Mouse (Mus musculus) myocyte (in vitro differentiated cells): ENCODE data around the gene Gcn1l1.

Experiments used
- E2F4 ChIP-seq: IDR thresholded peaks from one replicate; pipeline ENCODE4 v1.6.1; 2011; ENCODE audit warnings: mild to moderate bottlenecking, control low read depth, moderate library complexity; ENCODE audit not compliant: insufficient read depth
- POLR2A ChIP-seq: IDR thresholded peaks from one replicate; pipeline ENCODE4 v1.6.1; 2011; ENCODE audit warnings: low read depth, mild to moderate bottlenecking, control low read depth, moderate library complexity; ENCODE audit not compliant: insufficient read length
- POLR2AphosphoS2 ChIP-seq: IDR thresholded peaks from one replicate; pipeline ENCODE4 v1.6.1; 2011; ENCODE audit warnings: low read depth, control low read depth; ENCODE audit not compliant: insufficient read length
- REST ChIP-seq: IDR thresholded peaks from one replicate; pipeline ENCODE4 v1.6.1; 2011; ENCODE audit warnings: mild to moderate bottlenecking, control low read depth, moderate library complexity; ENCODE audit not compliant: insufficient read depth, insufficient read length
- SRF ChIP-seq: IDR thresholded peaks from one replicate; pipeline ENCODE4 v1.6.1; 2011; ENCODE audit warnings: low read depth; ENCODE audit not compliant: control insufficient read depth, insufficient read length
- TCF12 ChIP-seq: IDR thresholded peaks from one replicate; pipeline ENCODE4 v1.6.1; 2011; ENCODE audit warnings: mild to moderate bottlenecking, control low read depth; ENCODE audit not compliant: poor library complexity, insufficient read depth, severe bottlenecking

DNA sequence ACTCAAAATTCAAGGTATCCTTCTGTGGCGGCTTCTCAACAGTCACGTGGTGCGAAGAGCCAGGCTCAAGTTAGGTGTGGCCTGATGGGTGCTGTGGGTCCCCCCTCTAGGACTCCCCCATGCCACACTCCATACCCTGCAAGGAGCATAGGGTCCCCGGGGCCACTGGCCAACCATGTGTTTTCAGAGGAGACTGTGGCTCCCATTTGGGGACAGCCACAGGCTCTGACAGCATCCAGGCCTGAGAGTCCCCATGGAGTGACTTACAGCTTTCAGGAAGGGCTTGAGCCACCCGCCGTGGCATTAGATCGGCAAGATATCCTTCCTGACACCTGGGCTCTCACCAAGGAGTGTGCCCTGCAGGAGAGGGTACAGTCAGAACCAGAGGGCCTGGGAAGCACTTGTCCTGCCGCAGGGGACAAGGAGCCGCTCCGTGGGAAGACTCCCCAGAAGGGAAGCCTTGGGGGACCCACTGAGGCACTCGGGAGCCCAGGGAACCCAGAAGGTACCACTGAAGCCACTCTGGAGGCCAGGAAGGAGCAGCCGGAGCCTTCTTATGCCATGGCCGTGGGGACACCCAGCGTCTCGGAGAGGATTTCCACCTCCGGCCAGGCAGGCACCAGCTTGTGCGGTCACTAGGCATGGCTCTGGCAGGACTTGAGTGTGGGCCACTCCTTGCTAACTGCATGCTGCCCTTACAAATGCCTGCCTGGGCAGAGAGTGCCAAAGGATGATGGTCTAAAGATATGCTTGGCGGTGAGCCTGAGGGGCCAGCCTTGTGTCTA, 16.4 kb upstream of the Gcn1l1 start:
- TF ChIP-seq TCF12 (no peak), POLR2A (no peak), POLR2AphosphoS2 (no peak), REST (no peak), SRF (no peak), E2F4 (no peak)
